Mouse (Mus musculus): Measurements from ENCODE around the gene Sp100. TPM values are rescaled to one million over a fixed set of nuclear protein-coding genes. Genes with fewer than 3 reads are reported as not detected.

Gene Sp100
- polyA plus RNA-seq, 1 experiment from 2014 or later, result 0.33 TPM

GRCm38 (mm10) chr1:85692281-85692680, 42.5 kb downstream of the Sp100 start:
- H3K9ac ChIP-seq (ENCODE audit: low read depth, low read length), result no peak overlapping the region
- H3K27ac ChIP-seq (ENCODE audit: low read length), result no peak overlapping the region
- H3K9me3 ChIP-seq (replicated peaks; ENCODE audit: control insufficient read depth, low read length, poor library complexity, severe bottlenecking), result no peaks in the 10 kb centered on the region
- H3K4me1 ChIP-seq (ENCODE audit: control insufficient read depth, insufficient read depth, low read length), result no peaks in the 10 kb centered on the region
- ATAC-seq, result no peak
- no peaks in the 10 kb centered on the region for H3K36me3 ChIP-seq (ENCODE audit: control insufficient read depth, insufficient read depth, low read length)
- H3K4me3 ChIP-seq (ENCODE audit: low read depth, low read length), result no peak overlapping the region
- WGBS, result 79% methylated on average over 1 of the region's 1 CpGs
- H3K4me2 ChIP-seq (ENCODE audit: low read length), result no peak overlapping the region
- no peaks in the 10 kb centered on the region for H3K27me3 ChIP-seq (ENCODE audit: control insufficient read depth, insufficient read depth, low read depth, low read length)

- Histone ChIP-seq H3K4me2 (ENCODE audit: low read length) (no peak overlapping the region), H3K27me3 (ENCODE audit: control insufficient read depth, insufficient read depth, low read depth, low read length) (no peaks in the 10 kb centered on the region), H3K9me3 (replicated peaks; ENCODE audit: control insufficient read depth, low read length, poor library complexity, severe bottlenecking) (no peaks in the 10 kb centered on the region), H3K4me1 (ENCODE audit: control insufficient read depth, insufficient read depth, low read length) (no peaks in the 10 kb centered on the region), H3K27ac (ENCODE audit: low read length) (no peak overlapping the region), H3K4me3 (ENCODE audit: low read depth, low read length) (no peak overlapping the region), H3K36me3 (ENCODE audit: control insufficient read depth, insufficient read depth, low read length) (no peaks in the 10 kb centered on the region), H3K9ac (ENCODE audit: low read depth, low read length) (no peak overlapping the region)
- no peak for ATAC-seq
- WGBS, result 81% methylated on average over 3 of the region's 3 CpGs
Observed at GRCm38 (mm10) chr1:85693280-85693679, 43.5 kb downstream of the Sp100 start.

DNA sequence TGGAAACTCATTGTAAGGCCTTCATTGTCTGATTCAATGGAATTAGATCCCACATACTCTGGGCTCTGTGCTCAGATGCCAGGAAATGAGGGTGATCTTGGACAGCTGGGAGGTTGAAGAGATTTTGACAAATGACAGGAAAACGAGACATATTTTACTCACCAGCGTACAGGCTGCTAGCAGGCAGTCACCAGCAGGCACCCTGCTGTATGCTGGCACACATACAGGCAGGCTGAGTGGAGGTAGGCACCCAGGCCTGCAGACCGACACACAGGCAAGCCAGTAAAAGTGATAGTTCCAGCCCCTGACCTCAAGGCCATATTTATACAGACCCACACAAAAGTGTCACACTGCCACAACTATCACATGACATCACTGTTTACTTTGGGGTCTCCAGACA, 45.9 kb downstream of the Sp100 start:
- H3K36me3 ChIP-seq (ENCODE audit: control insufficient read depth, insufficient read depth, low read length), result no peaks in the 10 kb centered on the region
- 75% methylated on average over 3 of the region's 3 CpGs for WGBS
- no peak overlapping the region for H3K4me3 ChIP-seq (ENCODE audit: low read depth, low read length)
- H3K9ac ChIP-seq (ENCODE audit: low read depth, low read length), result no peak overlapping the region
- H3K4me1 ChIP-seq (ENCODE audit: control insufficient read depth, insufficient read depth, low read length), result no peaks in the 10 kb centered on the region
- H3K27ac ChIP-seq (ENCODE audit: low read length), result no peak overlapping the region
- no peaks in the 10 kb centered on the region for H3K27me3 ChIP-seq (ENCODE audit: control insufficient read depth, insufficient read depth, low read depth, low read length)
- no peak for ATAC-seq
- no peak overlapping the region for H3K4me2 ChIP-seq (ENCODE audit: low read length)
- H3K9me3 ChIP-seq (replicated peaks; ENCODE audit: control insufficient read depth, low read length, poor library complexity, severe bottlenecking), result no peaks in the 10 kb centered on the region

DNA sequence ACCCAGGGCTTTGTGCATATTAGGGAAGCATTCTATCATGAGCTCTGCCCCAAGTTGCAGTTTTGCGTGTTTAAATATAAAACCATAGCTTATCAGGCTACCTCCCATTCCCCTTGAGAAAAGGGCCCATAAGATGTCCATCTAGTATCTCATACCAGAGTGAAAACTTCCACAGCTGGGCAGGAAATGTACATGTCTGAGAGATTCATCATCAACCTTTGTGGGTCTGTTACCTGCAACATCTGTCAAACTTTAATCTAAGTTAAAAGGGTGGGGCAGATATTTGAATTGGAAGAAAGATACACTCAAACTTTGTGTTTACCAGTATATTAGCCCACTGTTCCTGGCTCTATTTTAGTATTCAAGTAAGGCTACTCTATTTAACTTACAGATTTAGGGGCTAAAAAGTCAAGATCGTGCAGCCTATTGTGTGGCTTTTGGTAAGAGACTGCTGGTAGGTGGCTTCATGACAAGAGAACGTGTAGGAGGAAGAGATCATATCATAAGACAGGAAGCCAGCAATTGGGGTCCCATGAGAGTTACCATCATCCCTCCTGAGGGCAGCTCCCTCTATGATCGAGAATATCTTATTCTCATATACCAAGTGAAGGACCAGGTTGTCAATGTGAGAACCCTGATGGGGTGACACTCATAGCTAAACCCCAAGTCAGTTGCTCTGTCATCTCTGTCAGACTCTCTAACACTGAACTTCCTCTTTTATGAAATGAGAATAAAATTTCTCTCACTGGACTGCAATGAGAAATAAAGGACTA, 48.1 kb downstream of the Sp100 start:
- 88% methylated on average over 4 of the region's 4 CpGs for WGBS
- Histone ChIP-seq H3K9me3 (replicated peaks; ENCODE audit: control insufficient read depth, low read length, poor library complexity, severe bottlenecking) (no peaks in the 10 kb centered on the region), H3K4me1 (ENCODE audit: control insufficient read depth, insufficient read depth, low read length) (no peaks in the 10 kb centered on the region), H3K36me3 (ENCODE audit: control insufficient read depth, insufficient read depth, low read length) (no peaks in the 10 kb centered on the region), H3K4me2 (ENCODE audit: low read length) (no peak overlapping the region), H3K9ac (ENCODE audit: low read depth, low read length) (no peak overlapping the region), H3K27ac (ENCODE audit: low read length) (no peak overlapping the region), H3K27me3 (ENCODE audit: control insufficient read depth, insufficient read depth, low read depth, low read length) (no peaks in the 10 kb centered on the region), H3K4me3 (ENCODE audit: low read depth, low read length) (no peak overlapping the region)
- no peak for ATAC-seq

- no peaks in the 10 kb centered on the region for H3K4me1 ChIP-seq (ENCODE audit: control insufficient read depth, insufficient read depth, low read length)
- ATAC-seq, result peak; percentile 26; the same call in 1 of the 2 replicates
Observed at GRCm38 (mm10) chr1:85702531-85702930, 52.7 kb downstream of the Sp100 start.

GRCm38 (mm10) chr1:85703245-85704186, 53.7 kb downstream of the Sp100 start:
- 24% methylated on average over 22 of the region's 22 CpGs for WGBS
- H3K4me2 ChIP-seq (ENCODE audit: low read length), result peak overlapping the region; percentile 65
- peak overlapping the region; percentile 54 for H3K27ac ChIP-seq (ENCODE audit: low read length)
- peak overlapping the region; percentile 58 for H3K9ac ChIP-seq (ENCODE audit: low read depth, low read length)
- H3K9me3 ChIP-seq (replicated peaks; ENCODE audit: control insufficient read depth, low read length, poor library complexity, severe bottlenecking), result no peaks in the 10 kb centered on the region
- ATAC-seq, result peak; percentile 99
- peak overlapping the region; percentile 40 for H3K4me3 ChIP-seq (ENCODE audit: low read depth, low read length)
- H3K27me3 ChIP-seq (ENCODE audit: control insufficient read depth, insufficient read depth, low read depth, low read length), result no peaks in the 10 kb centered on the region
- H3K4me1 ChIP-seq (ENCODE audit: control insufficient read depth, insufficient read depth, low read length), result no peaks in the 10 kb centered on the region
- H3K36me3 ChIP-seq (ENCODE audit: control insufficient read depth, insufficient read depth, low read length), result no peaks in the 10 kb centered on the region

More at GRCm38 (mm10) chr1:85702531-85702930, 52.7 kb downstream of the Sp100 start:
- no peak overlapping the region for H3K27ac ChIP-seq (ENCODE audit: low read length)
- no peaks in the 10 kb centered on the region for H3K36me3 ChIP-seq (ENCODE audit: control insufficient read depth, insufficient read depth, low read length)
- no peaks in the 10 kb centered on the region for H3K27me3 ChIP-seq (ENCODE audit: control insufficient read depth, insufficient read depth, low read depth, low read length)
- H3K4me3 ChIP-seq (ENCODE audit: low read depth, low read length), result no peak overlapping the region
- no peak overlapping the region for H3K9ac ChIP-seq (ENCODE audit: low read depth, low read length)
- no peaks in the 10 kb centered on the region for H3K9me3 ChIP-seq (replicated peaks; ENCODE audit: control insufficient read depth, low read length, poor library complexity, severe bottlenecking)
- WGBS, result 76% methylated on average over 4 of the region's 4 CpGs
- no peak overlapping the region for H3K4me2 ChIP-seq (ENCODE audit: low read length)

GRCm38 (mm10) chr1:85705552-85705951, 55.8 kb downstream of the Sp100 start:
- Histone ChIP-seq H3K36me3 (ENCODE audit: control insufficient read depth, insufficient read depth, low read length) (no peaks in the 10 kb centered on the region), H3K4me2 (ENCODE audit: low read length) (no peak overlapping the region), H3K4me3 (ENCODE audit: low read depth, low read length) (no peak overlapping the region), H3K9ac (ENCODE audit: low read depth, low read length) (no peak overlapping the region), H3K9me3 (replicated peaks; ENCODE audit: control insufficient read depth, low read length, poor library complexity, severe bottlenecking) (no peaks in the 10 kb centered on the region), H3K27ac (ENCODE audit: low read length) (no peak overlapping the region), H3K27me3 (ENCODE audit: control insufficient read depth, insufficient read depth, low read depth, low read length) (no peaks in the 10 kb centered on the region), H3K4me1 (ENCODE audit: control insufficient read depth, insufficient read depth, low read length) (no peaks in the 10 kb centered on the region)
- WGBS, result 96% methylated on average over 1 of the region's 1 CpGs
- ATAC-seq, result no peak

- Histone ChIP-seq H3K36me3 (ENCODE audit: control insufficient read depth, insufficient read depth, low read length) (no peaks in the 10 kb centered on the region), H3K9ac (ENCODE audit: low read depth, low read length) (no peak overlapping the region), H3K27me3 (ENCODE audit: control insufficient read depth, insufficient read depth, low read depth, low read length) (no peaks in the 10 kb centered on the region), H3K4me1 (ENCODE audit: control insufficient read depth, insufficient read depth, low read length) (no peaks in the 10 kb centered on the region), H3K27ac (ENCODE audit: low read length) (no peak overlapping the region), H3K4me2 (ENCODE audit: low read length) (no peak overlapping the region), H3K4me3 (ENCODE audit: low read depth, low read length) (no peak overlapping the region), H3K9me3 (replicated peaks; ENCODE audit: control insufficient read depth, low read length, poor library complexity, severe bottlenecking) (no peaks in the 10 kb centered on the region)
- 93% methylated on average over 2 of the region's 2 CpGs for WGBS
- ATAC-seq, result no peak
Observed at GRCm38 (mm10) chr1:85706754-85707153, 57.0 kb downstream of the Sp100 start.

- no peak overlapping the region for H3K27ac ChIP-seq (ENCODE audit: low read length)
- no peak overlapping the region for H3K9ac ChIP-seq (ENCODE audit: low read depth, low read length)
- no peaks in the 10 kb centered on the region for H3K4me1 ChIP-seq (ENCODE audit: control insufficient read depth, insufficient read depth, low read length)
- H3K4me2 ChIP-seq (ENCODE audit: low read length), result no peak overlapping the region
- no peak for ATAC-seq
- no peaks in the 10 kb centered on the region for H3K36me3 ChIP-seq (ENCODE audit: control insufficient read depth, insufficient read depth, low read length)
- H3K9me3 ChIP-seq (replicated peaks; ENCODE audit: control insufficient read depth, low read length, poor library complexity, severe bottlenecking), result no peaks in the 10 kb centered on the region
- H3K4me3 ChIP-seq (ENCODE audit: low read depth, low read length), result no peak overlapping the region
- H3K27me3 ChIP-seq (ENCODE audit: control insufficient read depth, insufficient read depth, low read depth, low read length), result no peaks in the 10 kb centered on the region
Observed at GRCm38 (mm10) chr1:85714501-85714900, 64.7 kb downstream of the Sp100 start.

All from midbrain, embryonic 16.5 days (tissue).